Mouse (Mus musculus): ENCODE measurements around the gene Efna2.

The Efna2 gene

GRCm38 (mm10) chr10:80141786-80142529 lies 37.3 kb upstream of the Efna2 start:
- peak; percentile 99 for DNase-seq (ENCODE audit: low read depth, low spot score)

- no peak for DNase-seq (ENCODE audit: low read depth, low spot score)
Observed at GRCm38 (mm10) chr10:80142530-80142925, 36.8 kb upstream of the Efna2 start.

- no peak for DNase-seq (ENCODE audit: low read depth, low spot score)
Observed at GRCm38 (mm10) chr10:80143664-80144063, 35.6 kb upstream of the Efna2 start.

- no peak for DNase-seq (ENCODE audit: low read depth, low spot score)
Observed at GRCm38 (mm10) chr10:80144159-80144558, 35.1 kb upstream of the Efna2 start.

- no peak for DNase-seq (ENCODE audit: low read depth, low spot score)
Observed at GRCm38 (mm10) chr10:80144864-80145838, 34.1 kb upstream of the Efna2 start.

GRCm38 (mm10) chr10:80145896-80146295 lies 33.4 kb upstream of the Efna2 start:
- DNase-seq (ENCODE audit: low read depth, low spot score) = no peak

GRCm38 (mm10) chr10:80146568-80147011 lies 32.7 kb upstream of the Efna2 start:
- no peak for DNase-seq (ENCODE audit: low read depth, low spot score)

- DNase-seq (ENCODE audit: low read depth, low spot score) = no peak
Observed at GRCm38 (mm10) chr10:80147146-80147718, 32.0 kb upstream of the Efna2 start.

- DNase-seq (ENCODE audit: low read depth, low spot score) = peak; percentile 79
Observed at GRCm38 (mm10) chr10:80147719-80148601, 31.3 kb upstream of the Efna2 start, which contains the start of gene Midn. Midn (plus strand) TSS chr10:80148272.

- peak; percentile 96 for DNase-seq (ENCODE audit: low read depth, low spot score)
Observed at GRCm38 (mm10) chr10:80148610-80149290, 30.5 kb upstream of the Efna2 start.

GRCm38 (mm10) chr10:80149291-80150225 lies 29.7 kb upstream of the Efna2 start:
- DNase-seq (ENCODE audit: low read depth, low spot score) = peak; percentile 99

GRCm38 (mm10) chr10:80150226-80151210 lies 28.8 kb upstream of the Efna2 start:
- peak; percentile 88 for DNase-seq (ENCODE audit: low read depth, low spot score)

GRCm38 (mm10) chr10:80151211-80152034 lies 27.9 kb upstream of the Efna2 start:
- no peak for DNase-seq (ENCODE audit: low read depth, low spot score)

GRCm38 (mm10) chr10:80152071-80152872 lies 27.0 kb upstream of the Efna2 start:
- DNase-seq (ENCODE audit: low read depth, low spot score) = no peak

GRCm38 (mm10) chr10:80152873-80153260 lies 26.4 kb upstream of the Efna2 start:
- no peak for DNase-seq (ENCODE audit: low read depth, low spot score)

GRCm38 (mm10) chr10:80153713-80154112 lies 25.6 kb upstream of the Efna2 start:
- DNase-seq (ENCODE audit: low read depth, low spot score) = no peak
